Mouse (Mus musculus) fibroblast of lung, adult 2 months (primary cell): ENCODE data around the gene 1700001O22Rik.

ENCODE experiments used
- DNase-seq: peaks from one replicate; pipeline ENCODE4 v3.0.0-alpha.2; 2011; ENCODE audit warnings: low read depth

1700001O22Rik gene

DNA sequence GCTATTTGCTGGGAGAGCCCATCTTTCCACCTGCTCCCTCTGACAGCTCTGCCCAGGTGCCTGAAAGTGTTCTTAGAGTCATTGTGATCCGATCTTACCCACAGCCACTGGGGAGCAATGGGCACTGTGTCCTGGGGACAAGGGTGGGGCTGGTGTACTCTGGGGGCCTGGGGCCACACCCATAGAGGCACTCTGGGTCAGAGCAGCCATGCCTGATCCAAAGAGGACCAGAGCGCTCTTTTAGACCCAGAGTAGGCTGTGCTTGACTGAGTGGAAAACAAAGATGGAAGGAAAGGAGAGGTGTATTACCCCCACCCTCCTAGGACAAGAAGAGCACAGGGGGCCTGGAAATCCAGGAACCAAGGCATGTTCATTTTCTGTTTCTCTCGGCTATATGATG is at the start of gene 1700001O22Rik:
Gene 1700001O22Rik (minus strand): TSS at position 58 of the 400 bp plus-strand sequence.
- DNase-seq, result no peak

DNA sequence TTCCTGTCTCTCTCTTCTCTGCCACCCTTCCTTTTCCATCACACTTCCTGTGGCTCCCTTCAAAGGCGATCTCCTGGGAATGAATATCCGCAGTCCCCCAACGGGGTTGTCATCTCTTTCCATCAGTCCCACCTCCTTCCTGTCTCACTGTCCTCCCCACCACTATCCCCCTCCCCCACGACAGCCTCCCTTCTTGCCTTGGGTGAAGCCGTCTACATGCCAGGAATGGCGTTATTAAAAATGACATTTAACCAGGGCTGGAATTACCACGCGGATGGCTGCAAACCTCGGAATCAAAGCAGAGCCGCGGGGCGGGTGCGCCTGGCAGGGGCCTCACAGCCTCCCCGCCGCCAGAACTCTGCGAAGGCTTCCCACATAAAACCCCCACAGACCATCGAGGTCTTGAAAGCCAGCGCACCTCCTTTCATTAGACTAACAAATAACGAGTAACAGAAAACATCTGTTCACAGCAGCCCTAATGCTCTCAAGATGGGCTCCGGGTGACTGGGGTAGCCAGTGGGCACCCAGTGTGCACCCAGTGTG is 49.4 kb upstream of the 1700001O22Rik start:
- DNase-seq, result no peak

DNA sequence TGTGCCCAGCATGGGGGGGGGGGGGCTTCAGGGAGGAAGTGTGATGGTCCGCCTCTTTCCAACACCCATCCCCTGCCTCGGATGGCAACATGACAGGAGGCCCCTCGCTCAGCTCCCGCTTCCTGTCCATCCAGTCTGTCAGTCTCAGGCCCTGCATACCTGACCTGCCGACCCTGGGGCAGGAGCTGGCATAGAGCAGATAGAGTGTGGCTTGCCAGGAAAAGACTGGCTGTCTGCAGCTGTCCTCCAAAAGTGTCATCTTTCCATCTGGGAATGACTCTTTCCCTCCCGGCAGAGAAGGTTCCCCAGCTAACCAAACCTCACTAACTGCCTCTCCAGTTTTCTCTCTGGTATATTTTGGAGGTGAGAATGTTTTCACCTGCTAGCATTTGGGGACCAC is 47.1 kb upstream of the 1700001O22Rik start:
- no peak for DNase-seq

DNA sequence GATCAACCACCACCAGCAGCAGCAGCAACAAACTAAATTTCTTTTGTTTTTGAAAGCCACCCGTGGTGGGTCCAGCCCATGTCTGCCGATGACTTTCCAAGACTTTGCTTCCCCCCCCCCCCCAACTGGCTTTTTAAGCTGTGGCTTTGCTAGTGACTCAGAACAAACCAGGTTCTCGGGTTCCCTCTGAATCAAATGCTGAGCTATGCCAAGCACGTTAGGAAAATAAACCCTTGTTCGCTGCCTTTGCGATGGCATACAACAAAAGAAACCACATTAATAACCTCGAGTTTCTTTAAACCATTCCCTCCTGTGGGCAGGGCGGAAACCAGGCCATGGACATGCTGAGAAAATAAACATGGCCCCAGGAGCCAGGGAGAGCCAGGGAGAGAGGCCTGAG is 44.7 kb upstream of the 1700001O22Rik start:
- DNase-seq, result peak; percentile 94

DNA sequence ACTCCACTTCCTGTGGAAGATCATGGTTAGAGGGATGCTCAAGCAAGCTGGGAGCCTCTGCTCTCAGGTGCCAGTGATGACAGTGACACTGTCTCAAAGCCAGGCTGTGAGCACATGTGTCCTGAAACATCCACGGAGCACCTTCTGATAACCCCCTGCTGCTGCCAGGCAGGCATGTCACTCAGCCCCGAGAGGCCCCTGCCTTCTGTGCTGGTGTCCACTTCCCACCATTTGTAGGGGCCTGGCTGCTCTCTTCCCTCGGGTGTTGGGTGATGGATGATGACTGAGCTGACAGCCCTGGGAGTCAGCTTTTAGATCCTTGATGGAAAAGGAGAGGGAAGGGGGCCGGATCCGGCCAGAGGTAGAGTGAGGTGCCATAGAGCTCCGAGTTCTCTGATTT is 43.3 kb upstream of the 1700001O22Rik start:
- no peak for DNase-seq

DNA sequence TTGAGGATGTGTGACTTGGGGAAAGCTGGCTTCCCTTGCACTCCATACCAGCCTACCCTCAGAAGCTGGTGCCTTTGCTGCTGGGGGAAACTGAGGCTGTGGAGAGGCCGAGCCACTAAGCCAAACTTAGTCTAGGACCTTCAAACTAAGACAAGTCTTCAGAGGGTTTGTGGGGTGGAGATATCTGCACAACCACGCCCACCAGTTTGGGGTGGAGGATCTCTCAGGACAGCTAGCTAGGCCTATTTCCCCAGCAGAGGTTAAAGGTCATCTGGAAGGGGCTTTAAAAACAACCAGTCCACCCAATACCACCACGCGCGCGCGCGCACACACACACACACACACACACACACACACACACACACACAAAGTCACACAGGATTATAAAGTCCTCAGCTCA is 42.8 kb upstream of the 1700001O22Rik start:
- DNase-seq, result no peak

DNA sequence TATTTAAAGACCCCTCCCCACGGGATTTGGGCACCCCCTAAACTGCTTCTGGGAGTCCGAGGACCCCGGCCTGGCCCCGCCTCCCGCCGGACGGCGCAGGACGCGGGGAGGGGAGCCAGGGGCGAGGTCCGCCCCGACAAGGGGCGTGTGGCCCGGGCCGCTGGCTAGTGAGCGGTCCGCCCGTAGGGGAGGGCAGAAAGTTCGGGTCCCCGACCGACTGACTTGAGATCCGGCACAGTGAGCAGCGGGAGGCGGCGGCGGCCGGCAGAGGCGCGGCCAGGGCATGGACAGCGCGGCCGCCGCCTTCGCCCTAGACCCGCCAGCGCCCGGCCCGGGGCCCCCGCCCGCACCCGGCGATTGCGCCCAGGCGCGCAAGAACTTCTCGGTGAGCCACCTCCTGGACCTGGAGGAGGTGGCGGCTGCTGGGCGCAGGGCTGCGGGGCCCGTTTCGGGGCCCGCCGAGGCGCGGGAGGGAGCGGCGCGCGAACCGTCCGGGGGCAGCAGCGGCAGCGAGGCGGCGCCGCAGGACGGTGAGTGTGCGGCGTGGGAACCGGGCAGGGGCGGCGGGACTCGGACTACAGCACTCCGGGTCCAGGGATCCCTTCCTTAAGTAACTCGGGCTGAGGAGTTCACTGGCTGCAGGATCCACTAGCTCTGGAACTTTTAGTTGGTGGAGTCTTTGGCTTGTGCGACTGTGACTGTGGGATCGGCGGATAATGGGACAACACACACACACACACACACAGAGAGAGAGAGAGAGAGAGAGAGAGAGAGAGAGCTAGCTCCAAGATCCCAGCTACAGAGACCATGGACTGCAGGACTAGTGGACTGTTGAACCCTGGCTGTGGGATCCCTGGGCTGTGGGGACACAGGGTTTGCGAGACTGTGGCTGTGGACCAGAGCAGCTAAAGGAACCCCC is 42.0 kb upstream of the 1700001O22Rik start:
- no peak for DNase-seq

DNA sequence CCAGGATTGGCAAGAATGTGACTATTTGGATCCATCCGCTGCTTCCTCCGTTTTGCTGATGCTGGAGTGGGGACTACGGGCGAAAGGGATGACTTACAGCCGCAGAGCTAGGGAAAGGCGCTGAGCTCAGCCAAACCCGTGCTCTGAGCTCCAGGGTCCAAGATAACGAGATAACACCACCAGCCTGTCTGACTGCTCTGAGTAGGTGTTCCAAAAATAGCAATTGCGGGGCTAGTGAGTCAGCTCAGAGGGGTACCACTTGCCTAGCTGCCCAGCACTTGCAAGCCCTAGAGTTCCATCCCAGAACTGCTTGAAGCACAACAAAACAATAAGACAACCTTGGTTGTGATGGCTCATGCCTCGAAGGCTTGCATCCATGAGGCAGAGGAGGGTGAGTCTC is 39.2 kb upstream of the 1700001O22Rik start:
- DNase-seq, result no peak

DNA sequence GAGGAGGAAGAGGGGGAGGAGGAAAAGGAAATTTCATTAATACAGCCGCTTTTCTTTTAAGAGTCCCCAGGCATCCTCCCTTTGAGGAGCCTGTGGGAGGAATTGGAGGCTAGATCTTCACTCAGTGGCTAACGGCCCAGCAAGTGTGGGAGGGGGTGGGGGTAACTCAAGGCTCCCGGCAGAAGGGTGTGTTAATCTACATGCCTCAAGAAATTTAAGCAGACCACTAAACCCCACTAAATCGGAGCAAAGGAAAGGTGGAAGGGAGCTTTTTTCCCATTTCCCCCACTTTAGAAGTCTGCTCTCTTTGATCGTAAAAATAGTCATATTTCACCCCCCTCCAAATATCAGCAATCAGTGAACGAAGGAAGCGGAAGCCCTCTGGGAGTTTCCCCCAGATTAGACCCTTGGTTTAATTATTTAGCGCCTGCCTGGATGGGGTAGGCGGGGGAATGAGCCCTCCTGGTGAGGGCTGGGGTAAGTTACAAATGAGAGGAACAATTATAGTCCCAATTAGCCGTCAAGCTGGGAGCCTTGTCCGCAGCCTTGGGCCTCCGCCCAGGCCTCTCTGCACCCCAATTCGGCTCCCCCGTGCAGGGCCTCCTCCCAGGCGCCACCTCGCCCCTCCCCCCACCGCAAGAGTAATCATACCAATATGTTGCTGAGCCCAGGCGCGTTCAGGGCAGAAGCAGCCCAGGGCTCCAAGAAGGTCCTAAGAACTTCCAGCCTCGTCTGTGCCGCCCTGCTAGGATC is 33.0 kb upstream of the 1700001O22Rik start:
- no peak for DNase-seq

DNA sequence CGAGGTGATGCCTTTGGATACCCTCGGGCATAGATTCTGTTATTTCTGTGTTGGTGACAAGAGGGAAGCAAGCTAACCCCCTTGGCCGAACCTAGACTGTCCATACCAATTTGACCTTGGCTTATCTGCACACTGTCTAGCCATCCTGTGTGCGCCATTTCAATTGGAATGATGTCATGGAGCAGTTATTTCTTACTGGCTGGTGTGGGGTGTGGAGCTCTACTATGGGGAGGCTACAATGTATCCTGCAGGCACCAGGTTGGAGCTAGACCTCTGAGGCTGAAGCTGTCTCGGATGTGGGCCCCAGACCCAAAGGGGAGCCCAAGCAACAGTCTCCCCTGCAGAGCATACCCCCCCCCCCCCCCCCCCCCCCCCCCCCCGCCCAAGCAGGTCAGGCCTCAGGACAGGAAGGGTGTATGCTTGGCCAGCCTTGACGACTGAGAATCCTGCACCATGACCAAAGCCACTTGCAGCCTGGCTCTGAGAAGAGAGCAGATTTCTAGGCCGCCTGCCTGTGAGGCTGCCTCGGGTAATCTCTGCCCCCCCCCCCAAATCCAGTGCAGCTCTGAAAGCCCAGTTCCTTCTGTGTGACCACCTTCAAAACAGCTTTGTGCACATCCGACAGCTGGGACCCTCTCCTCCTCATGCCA is 31.0 kb upstream of the 1700001O22Rik start, which contains the start of gene Prrx2:
Gene Prrx2 (plus strand): TSS at position 600 of the 650 bp plus-strand sequence.
- no peak for DNase-seq

DNA sequence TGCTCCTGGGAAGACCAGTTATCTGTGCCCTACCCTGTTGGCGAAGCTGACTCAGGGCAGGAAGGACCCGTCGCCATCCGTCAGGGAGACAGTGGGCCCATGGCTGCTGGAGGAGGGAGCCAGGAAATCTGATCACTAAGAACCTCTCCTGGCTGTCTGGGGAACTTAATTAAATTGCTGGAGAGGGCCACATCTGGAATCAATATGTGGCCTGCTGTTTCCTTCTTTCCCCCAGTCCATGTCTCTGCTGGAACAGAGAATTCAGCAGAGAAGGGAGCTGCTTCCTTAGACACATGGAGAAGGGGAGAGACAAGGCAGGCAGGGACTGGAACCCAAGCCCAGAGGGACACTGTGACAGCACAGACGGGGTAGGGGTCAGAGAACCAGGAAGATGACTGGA is 30.2 kb upstream of the 1700001O22Rik start:
- DNase-seq, result no peak

DNA sequence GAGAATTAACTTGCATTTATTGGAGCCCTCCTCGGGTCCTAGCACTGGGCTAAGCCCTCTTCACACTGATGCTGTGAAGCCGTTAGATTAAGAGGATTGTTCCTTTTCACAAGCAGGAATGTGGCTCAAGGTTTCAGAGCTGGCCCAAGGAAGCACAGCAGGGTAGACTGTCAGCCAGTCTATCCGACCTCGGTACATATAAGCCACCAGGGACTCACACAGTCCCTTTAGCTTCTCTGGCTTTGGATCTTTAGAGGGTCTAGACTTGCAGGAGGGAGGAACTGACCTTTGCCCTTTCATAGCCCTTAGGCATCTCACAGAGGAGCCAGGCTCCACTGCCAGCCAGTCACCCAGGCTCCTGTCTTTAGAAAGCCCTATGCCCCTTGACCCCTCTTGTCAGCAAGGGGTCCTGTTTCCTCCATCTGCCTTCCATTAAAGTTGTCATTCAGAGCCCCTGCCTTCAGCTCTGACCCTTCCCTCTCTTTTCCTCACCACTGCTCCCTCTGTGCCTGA is 26.9 kb upstream of the 1700001O22Rik start, which contains the start of gene Asb6:
Gene Asb6 (minus strand): TSS at position 51 of the 513 bp plus-strand sequence.
- no peak for DNase-seq

DNA sequence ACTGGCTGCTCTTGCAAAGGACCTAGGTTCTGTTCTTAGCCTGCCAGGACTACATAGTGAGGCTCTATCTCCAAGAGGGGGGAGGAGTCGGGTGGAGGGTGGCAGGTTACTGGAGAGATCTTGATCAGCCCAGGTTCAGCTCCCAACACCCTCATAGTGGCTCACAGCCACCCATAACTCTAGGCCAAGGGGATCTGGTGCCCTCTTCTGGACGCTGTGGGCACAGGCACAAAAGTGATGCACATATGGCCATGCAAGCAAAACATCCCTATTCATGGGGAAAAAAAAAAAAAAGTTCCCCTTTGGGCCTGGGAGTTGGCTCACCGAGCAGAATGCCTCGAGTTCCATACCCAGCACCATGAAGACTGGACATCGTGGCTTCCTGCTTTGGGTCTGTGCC is 25.9 kb upstream of the 1700001O22Rik start:
- no peak for DNase-seq

DNA sequence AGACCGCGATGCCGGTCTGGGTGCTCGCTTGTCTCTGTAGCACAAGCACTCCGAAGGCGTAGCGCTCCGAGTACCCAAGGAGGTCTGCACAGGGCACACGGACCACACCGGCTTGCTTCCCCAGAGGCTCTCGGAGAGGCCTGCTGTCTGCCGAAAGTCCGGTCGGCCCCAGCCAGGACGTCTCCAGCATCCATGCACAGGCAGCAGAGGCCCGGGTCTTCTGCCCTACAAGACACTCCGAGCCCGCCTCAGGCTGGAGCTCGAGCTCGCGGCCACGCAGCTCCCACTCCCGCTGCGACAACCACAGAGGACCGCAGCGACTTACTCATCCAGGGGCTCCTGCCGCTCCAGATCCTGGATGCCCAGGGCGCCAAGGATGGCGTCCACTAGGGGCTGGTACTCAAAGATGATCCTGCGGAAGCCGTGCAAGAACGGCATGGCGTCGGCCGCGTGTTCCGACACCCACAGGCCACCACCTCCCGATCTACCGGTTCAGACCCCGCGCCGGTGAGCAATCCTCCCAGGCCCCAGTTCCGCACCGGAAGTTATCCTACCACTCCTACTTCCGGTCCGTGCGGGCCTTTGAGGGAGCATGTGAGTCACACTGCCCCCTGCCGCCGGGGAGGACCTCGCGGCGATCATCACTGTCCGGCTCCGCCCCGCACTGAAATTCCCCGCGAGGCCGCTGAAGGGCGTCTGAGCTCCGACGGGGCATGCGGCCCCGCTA is 24.5 kb upstream of the 1700001O22Rik start:
- peak; percentile 75 for DNase-seq

DNA sequence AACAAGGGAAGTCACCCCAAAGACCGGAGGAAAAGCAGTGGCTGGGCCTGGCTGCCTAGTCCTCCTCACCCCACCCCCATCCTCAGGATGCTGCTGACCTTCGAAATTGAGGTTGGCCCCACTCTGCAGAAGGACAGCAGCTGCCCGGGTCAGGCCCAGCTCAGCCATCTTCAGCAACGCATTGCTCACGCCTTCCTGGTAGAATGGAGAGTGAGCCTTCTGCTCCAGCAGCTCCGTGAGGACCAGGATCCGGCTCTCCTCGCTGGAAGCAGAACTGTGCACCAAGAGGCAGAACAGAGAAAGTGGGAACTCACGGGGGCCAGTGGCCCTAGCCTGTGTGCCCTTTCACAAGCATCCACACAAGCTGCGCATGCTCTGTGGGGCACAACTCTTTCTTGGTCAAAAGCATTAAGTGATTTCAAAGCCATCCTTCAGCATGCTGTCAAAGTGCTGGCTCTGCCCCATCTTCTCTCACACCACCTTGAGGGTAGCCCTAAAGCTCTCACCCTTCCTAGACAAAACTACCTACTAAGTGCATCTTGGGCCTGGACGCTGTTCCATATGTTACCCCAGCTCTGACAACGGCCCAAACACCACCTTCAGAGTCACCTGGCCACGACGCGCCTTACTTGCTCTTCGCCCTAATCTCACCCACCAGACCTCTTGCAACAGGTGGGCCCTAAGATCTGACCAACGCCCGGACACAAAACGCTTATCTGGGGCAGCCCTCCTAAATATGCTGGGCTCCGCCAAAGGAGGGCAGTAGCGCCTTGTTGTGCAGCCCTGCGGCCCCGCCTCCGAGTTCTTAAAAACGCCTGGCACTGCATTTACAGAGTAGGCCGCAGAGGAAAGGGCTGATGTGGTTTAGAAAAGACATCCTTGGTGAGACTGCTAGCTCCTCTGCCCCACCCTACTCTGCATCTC is 23.6 kb upstream of the 1700001O22Rik start:
- DNase-seq, result no peak

DNA sequence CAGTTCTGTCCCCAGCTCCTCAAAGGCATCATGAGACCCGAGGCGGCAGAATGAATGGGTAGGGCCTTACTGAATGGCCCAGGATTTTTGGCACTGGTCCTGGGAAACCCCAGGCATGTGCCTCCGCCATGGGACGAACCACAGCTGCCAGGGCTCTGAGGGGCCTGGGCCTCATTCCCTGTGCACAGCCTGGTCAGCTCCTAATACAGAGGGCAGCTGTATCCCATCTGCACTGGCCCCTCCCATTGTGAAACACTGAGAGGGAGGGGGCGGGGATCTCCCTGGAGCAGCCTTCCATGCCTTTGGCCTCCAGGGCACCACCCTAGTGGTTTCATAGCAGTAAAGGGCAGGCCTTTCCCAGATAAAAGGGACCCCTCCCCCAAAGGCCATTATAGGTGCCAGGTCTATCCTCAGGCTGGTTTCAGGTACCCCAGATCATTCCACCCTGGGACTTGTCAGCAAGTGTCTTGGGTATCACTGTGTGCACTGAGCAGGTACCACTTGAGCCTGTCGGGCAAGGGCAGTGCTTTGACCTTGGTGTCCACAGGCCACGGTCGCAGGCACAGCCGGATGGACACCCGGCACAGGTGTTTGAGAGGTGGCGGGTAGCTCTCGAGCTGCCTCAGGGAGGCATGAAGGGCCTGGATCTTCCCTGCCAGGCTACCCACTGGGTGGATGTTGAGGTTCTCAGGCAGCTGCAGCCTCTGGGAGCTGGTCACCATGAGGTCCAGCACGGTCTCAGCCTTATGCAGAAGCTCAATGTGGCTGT is 20.1 kb upstream of the 1700001O22Rik start:
- peak; percentile 73 for DNase-seq

DNA sequence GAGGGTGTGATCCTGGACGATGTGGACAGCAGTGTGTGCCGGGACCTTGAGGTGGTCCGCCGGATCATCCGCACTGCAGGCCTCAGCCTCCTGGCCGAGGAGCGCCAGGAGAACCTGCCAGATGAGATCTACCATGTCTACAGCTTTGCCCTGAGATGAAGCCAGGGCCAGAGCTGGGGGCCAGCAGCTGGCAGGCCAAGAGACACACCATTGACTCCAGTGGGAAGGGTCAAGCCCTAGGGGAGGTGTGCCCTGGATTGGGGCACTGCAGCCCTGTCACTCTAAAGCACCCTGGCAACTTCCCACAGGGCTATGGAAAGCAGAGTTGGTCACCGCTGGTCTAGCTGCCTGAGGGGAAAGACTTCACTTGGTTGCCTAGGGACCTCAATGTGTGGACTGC is 19.0 kb upstream of the 1700001O22Rik start:
- DNase-seq, result no peak

DNA sequence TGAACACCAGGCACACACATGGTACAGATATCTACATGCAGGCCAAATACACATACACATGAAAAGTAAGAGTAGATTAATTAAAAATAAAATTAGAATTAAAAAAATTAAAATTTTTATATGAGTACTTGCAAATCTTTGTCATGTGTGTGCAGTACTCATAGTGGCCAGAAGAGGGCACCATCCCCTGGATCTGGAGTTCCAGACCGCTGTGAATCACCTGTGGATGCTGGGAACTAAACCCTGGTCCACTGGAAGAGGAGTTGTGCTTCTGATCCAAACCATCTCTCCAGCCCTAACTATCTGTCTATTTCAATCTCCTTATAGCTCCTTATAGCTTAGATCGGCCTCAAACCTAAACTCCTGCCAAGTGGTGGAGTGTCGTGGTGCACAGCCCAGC is 17.6 kb upstream of the 1700001O22Rik start:
- no peak for DNase-seq

DNA sequence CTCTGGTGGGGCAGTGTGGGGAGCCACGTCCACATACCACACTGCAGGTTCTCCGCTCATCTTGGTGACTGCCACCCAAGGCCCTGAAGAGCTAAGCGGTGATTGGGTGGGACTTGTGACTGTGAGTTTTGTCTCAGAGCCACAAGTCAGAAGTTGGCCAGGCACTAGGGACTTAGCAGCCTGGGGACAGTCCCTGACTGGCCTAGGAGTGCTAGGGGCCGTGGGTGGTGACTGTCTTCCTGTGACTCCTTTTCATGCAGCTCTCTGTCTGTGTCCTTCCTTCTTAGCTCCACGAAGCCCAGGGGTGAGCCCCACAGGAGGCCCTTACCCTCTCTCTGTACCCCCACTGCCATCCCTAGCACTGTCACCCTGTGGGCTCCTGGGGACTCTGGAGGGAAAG is 16.4 kb upstream of the 1700001O22Rik start:
- DNase-seq, result no peak
